Mouse (Mus musculus) intestine, embryonic 16.5 days (tissue): ENCODE measurements at regions not wholly inside any gene's neighbourhood (a gene's known extent, or its start where the extent isn't known, plus 50 kb on each side); places are given as distances from the start of the nearest gene placed in this dataset.
A peak's percentile ranks its signal among the peaks of the same experiment; 100 is the strongest.

ENCODE experiments used
- ATAC-seq: fragments of 200-750 bp; cut with Nextera tagmentation; 2 replicates; pipeline ENCODE4 v1.8.0; 2017; ENCODE audit warnings: moderate TSS enrichment, moderate library complexity
- H3K27ac ChIP-seq: fragments of 300-500 bp; sonication (generic); 2 replicates; pipeline ENCODE4 v1.5.1; 2014; ENCODE audit warnings: mild to moderate bottlenecking, low read length
- H3K27me3 ChIP-seq: fragments of 300-500 bp; sonication (generic); replicated peaks from 2 replicates; pipeline ENCODE4 v1.6.1; 2014; ENCODE audit warnings: low read length, control low read depth, mixed read lengths; ENCODE audit not compliant: control insufficient read depth, insufficient read depth
- H3K36me3 ChIP-seq: fragments of 300-500 bp; sonication (generic); 2 replicates; pipeline ENCODE4 v1.6.1; 2014; ENCODE audit warnings: low read length, control low read depth; ENCODE audit not compliant: control insufficient read depth, insufficient read depth
- H3K4me1 ChIP-seq: fragments of 300-500 bp; sonication (generic); 2 replicates; pipeline ENCODE4 v1.6.1; 2014; ENCODE audit warnings: low read length, control low read depth, mixed read lengths; ENCODE audit not compliant: control insufficient read depth, insufficient read depth
- H3K4me2 ChIP-seq: fragments of 300-500 bp; sonication (generic); 2 replicates; pipeline ENCODE4 v1.6.1; 2014; ENCODE audit warnings: low read depth, low read length, control low read depth
- H3K4me3 ChIP-seq: fragments of 300-500 bp; sonication (generic); 2 replicates; pipeline ENCODE4 v1.5.1; 2014; ENCODE audit warnings: mild to moderate bottlenecking, low read length
- H3K9ac ChIP-seq: fragments of 300-500 bp; sonication (generic); 2 replicates; pipeline ENCODE4 v1.6.1; 2014; ENCODE audit warnings: low read depth, low read length
- H3K9me3 ChIP-seq: fragments of 300-500 bp; sonication (generic); 2 replicates; pipeline ENCODE4 v1.6.1; 2016; ENCODE audit warnings: low read length, control low read depth; ENCODE audit not compliant: control insufficient read depth
- WGBS: fragments of 180-500 bp; shearing (Covaris S2); extraction: QIAGEN DNeasy Blood & Tissue Kit; methylation state at CpG from one replicate; pipeline ENCODE4 v1.1.7; 2014; 5-methylcytosine and 5-hydroxymethylcytosine counted together

- H3K9ac ChIP-seq: no peak overlapping the region
- no peak overlapping the region for H3K27ac ChIP-seq
- no peaks in the 10 kb centered on the region for H3K9me3 ChIP-seq
- no peaks in the 10 kb centered on the region for H3K36me3 ChIP-seq
- H3K4me2 ChIP-seq: no peak overlapping the region
- no peaks in the 10 kb centered on the region for H3K27me3 ChIP-seq
- peak; percentile 53; the same call in 1 of the 2 replicates for ATAC-seq
- 53% methylated on average over 11 of the region's 11 CpGs for WGBS
- H3K4me1 ChIP-seq: no peaks in the 10 kb centered on the region
- H3K4me3 ChIP-seq: no peak overlapping the region
These were observed 100.0 kb upstream of the Zfp217 start for GRCm38 (mm10) chr2:170247702-170248445.

- no peaks in the 10 kb centered on the region for H3K36me3 ChIP-seq
- no peak overlapping the region for H3K27ac ChIP-seq
- H3K9me3 ChIP-seq: no peaks in the 10 kb centered on the region
- H3K27me3 ChIP-seq: no peaks in the 10 kb centered on the region
- no peak overlapping the region for H3K9ac ChIP-seq
- 55% methylated on average over 12 of the region's 12 CpGs for WGBS
- no peaks in the 10 kb centered on the region for H3K4me1 ChIP-seq
- H3K4me2 ChIP-seq: no peak overlapping the region
- no peak for ATAC-seq
- no peak overlapping the region for H3K4me3 ChIP-seq
These were observed 97.9 kb upstream of the Zfp217 start for GRCm38 (mm10) chr2:170245637-170246341.

GRCm38 (mm10) chr2:170244108-170244507 is 96.2 kb upstream of the Zfp217 start:
- no peak overlapping the region for H3K4me2 ChIP-seq
- no peaks in the 10 kb centered on the region for H3K27me3 ChIP-seq
- no peaks in the 10 kb centered on the region for H3K4me1 ChIP-seq
- H3K27ac ChIP-seq: no peak overlapping the region
- no peaks in the 10 kb centered on the region for H3K9me3 ChIP-seq
- ATAC-seq: no peak
- H3K9ac ChIP-seq: no peak overlapping the region
- H3K36me3 ChIP-seq: no peaks in the 10 kb centered on the region
- 67% methylated on average over 4 of the region's 4 CpGs for WGBS
- no peak overlapping the region for H3K4me3 ChIP-seq

DNA sequence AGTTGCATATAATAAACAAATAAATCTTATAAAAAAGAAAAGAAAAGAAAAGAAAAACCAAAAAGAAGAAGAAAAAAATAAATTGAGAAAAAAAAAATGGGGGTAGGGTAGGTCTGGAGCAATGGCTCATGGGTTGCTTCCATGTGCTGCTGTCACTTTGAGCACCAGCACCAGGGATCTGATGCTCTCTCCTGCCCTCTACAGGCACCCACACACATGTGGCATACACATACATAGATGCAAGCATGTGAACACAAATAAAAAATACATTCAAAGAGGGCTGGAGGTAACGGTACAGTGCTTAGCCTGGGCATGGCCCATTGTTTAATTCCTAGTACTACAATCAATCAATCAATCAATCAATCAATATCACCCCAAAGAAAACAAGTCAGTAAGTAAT is 90.1 kb upstream of the Zfp217 start:
- Histone ChIP-seq H3K4me2 (no peak overlapping the region), H3K4me1 (no peaks in the 10 kb centered on the region), H3K9ac (no peak overlapping the region), H3K9me3 (no peaks in the 10 kb centered on the region), H3K27me3 (no peaks in the 10 kb centered on the region), H3K36me3 (no peaks in the 10 kb centered on the region), H3K4me3 (no peak overlapping the region), H3K27ac (no peak overlapping the region)
- WGBS: 76% methylated on average over 1 of the region's 1 CpGs
- ATAC-seq: no peak

GRCm38 (mm10) chr2:170233426-170233825 is 85.5 kb upstream of the Zfp217 start:
- no peak overlapping the region for H3K9ac ChIP-seq
- H3K9me3 ChIP-seq: no peaks in the 10 kb centered on the region
- WGBS: 66% methylated on average over 4 of the region's 4 CpGs
- no peaks in the 10 kb centered on the region for H3K27me3 ChIP-seq
- no peak for ATAC-seq
- H3K4me1 ChIP-seq: peaks cover 3% of the 10 kb centered on the region; the same call in 1 of the 2 replicates
- no peak overlapping the region for H3K27ac ChIP-seq
- H3K4me3 ChIP-seq: no peak overlapping the region
- H3K4me2 ChIP-seq: no peak overlapping the region
- no peaks in the 10 kb centered on the region for H3K36me3 ChIP-seq

DNA sequence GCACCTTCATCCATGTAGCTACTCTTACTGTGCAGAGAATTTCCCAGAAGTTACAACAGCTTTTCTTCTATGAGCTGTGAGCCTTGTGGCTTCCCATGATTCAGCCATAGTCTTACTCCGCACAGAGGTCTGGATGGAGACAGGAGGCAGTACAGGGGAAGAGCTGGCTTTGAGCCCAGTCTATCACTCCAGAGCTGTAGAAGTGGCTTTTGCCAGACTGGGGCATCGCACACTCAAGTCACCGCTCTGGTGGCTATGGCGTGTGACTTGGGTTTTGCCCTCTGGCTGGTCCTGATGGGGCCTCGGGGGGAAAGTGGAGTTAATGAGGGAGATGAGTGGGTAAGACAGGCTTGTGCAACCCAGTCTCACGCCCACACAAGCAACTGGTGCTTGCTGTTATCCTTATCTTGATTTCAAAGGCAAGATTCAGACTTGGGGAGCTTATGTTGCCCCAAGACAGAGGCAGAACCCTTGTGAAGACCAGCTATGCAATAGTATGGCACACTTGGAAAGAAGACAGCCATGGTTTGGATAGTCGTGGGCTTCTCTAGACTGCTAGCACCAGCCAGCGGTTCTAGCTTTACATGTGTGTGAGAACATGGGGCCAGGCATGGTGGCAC is 81.7 kb upstream of the Zfp217 start:
- no peaks in the 10 kb centered on the region for H3K27me3 ChIP-seq
- H3K36me3 ChIP-seq: no peaks in the 10 kb centered on the region
- no peak overlapping the region for H3K9ac ChIP-seq
- H3K4me1 ChIP-seq: peaks cover 3% of the 10 kb centered on the region; the same call in 1 of the 2 replicates
- H3K27ac ChIP-seq: no peak overlapping the region
- H3K9me3 ChIP-seq: no peaks in the 10 kb centered on the region
- 89% methylated on average over 8 of the region's 8 CpGs for WGBS
- H3K4me3 ChIP-seq: no peak overlapping the region
- no peak overlapping the region for H3K4me2 ChIP-seq
- no peak for ATAC-seq

DNA sequence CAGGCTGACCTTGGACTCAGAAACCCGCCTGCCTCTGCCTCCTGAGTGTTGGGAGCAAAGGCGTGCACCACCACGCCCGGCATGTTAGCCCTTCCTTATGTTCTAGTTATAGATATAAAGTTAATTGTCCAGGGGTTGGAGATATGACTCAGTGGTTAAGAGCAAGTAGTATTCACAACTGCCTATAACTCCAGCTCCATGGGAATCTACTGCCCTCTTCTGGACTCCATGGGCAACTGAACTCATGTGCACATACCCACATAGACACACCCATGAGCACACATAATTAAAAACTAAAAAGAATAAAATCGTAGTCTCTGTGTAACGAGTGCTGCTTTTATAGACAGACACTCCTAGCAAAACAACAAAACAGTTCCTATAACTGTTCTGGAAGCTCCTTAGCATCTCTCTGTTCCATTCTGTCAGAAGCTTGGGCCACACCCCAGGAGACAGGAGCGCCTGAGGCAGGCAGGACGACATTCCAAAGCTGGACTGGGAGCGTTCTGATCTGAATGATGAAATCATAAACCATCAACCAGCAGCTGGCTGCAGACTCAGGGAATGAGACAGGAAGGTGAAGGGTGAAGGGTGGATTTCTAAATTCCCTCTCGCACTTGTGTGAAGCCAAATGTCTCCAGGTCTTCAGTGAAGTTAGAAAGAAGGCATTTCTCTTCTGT is 80.6 kb upstream of the Zfp217 start:
- Histone ChIP-seq H3K4me3 (no peak overlapping the region), H3K36me3 (no peaks in the 10 kb centered on the region), H3K27ac (no peak overlapping the region), H3K27me3 (no peaks in the 10 kb centered on the region), H3K9me3 (no peaks in the 10 kb centered on the region), H3K4me2 (no peak overlapping the region), H3K4me1 (peaks cover 4% of the 10 kb centered on the region; the same call in 1 of the 2 replicates), H3K9ac (no peak overlapping the region)
- 82% methylated on average over 10 of the region's 10 CpGs for WGBS
- ATAC-seq: no peak

GRCm38 (mm10) chr2:170223872-170224271 is 76.0 kb upstream of the Zfp217 start:
- Histone ChIP-seq H3K9ac (no peak overlapping the region), H3K36me3 (no peaks in the 10 kb centered on the region), H3K4me1 (peaks cover 27% of the 10 kb centered on the region), H3K9me3 (no peaks in the 10 kb centered on the region), H3K4me2 (no peak overlapping the region), H3K4me3 (no peak overlapping the region), H3K27ac (no peak overlapping the region), H3K27me3 (no peaks in the 10 kb centered on the region)
- no peak for ATAC-seq
- 81% methylated on average over 7 of the region's 7 CpGs for WGBS

DNA sequence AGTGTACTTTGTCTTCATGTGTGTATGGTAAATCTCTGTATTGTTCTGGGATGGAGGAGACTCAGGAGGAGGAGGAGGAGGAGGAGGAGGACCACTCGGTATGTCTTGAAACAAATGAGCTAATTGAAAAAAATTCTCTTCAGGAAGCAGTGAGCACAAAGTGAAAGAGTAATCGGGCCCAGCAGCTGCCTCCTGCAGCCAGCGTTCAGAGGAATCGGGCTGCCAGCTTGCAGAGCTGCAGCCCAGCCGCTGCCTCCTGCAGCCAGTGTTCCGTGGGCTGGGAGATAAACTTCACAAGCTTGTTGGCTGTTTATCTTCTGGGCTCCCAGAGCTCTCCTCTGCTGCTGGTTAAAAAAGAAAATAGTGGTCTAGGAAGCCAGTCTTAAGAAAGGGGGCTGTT is 74.9 kb upstream of the Zfp217 start:
- no peak for ATAC-seq
- H3K27me3 ChIP-seq: no peaks in the 10 kb centered on the region
- H3K9ac ChIP-seq: peak overlapping the region; percentile 51; the same call in 1 of the 2 replicates
- peak overlapping the region; percentile 38 for H3K4me2 ChIP-seq
- peaks cover 34% of the 10 kb centered on the region for H3K4me1 ChIP-seq
- H3K36me3 ChIP-seq: no peaks in the 10 kb centered on the region
- peak overlapping the region; percentile 12; the same call in 1 of the 2 replicates for H3K4me3 ChIP-seq
- WGBS: 4% methylated on average over 6 of the region's 6 CpGs
- H3K27ac ChIP-seq: 0 out of 2 replicates have a peak overlapping the region, but pooled peaks have one; percentile 23
- no peaks in the 10 kb centered on the region for H3K9me3 ChIP-seq
